Mouse (Mus musculus) C2C12 (cell line): ENCODE measurements around the gene Adam15. TPM values are rescaled to one million over a fixed set of nuclear protein-coding genes. Genes with fewer than 3 reads are reported as not detected.
A peak's percentile ranks its signal among the peaks of the same experiment; 100 is the strongest.

Experiments used
- H3K27me3 ChIP-seq: one replicate; pipeline ENCODE4 v1.6.1; 2011; ENCODE audit not compliant: control insufficient read depth, insufficient read depth, insufficient read length
- H3K36me3 ChIP-seq: one replicate; pipeline ENCODE4 v1.6.1; 2011; ENCODE audit not compliant: control insufficient read depth, insufficient read depth
- H3K4me3 ChIP-seq: one replicate; pipeline ENCODE4 v1.5.1; 2011; ENCODE audit warnings: mild to moderate bottlenecking, control low read depth; ENCODE audit not compliant: poor library complexity, insufficient read depth, severe bottlenecking
- H3K79me2 ChIP-seq: one replicate; pipeline ENCODE4 v1.6.1; 2011; ENCODE audit not compliant: control insufficient read depth, insufficient read depth
- H3K79me3 ChIP-seq: one replicate; pipeline ENCODE4 v1.6.1; 2011; ENCODE audit warnings: low read depth, control low read depth
- H3ac ChIP-seq: one replicate; pipeline ENCODE3; 2011; ENCODE audit warnings: low read depth; ENCODE audit not compliant: control insufficient read depth, insufficient read length
- CEBPB ChIP-seq: IDR thresholded peaks from one replicate; pipeline ENCODE4 v1.6.1; 2011; ENCODE audit warnings: low read depth, mild to moderate bottlenecking, control low read depth, moderate library complexity
- CTCF ChIP-seq: IDR thresholded peaks from one replicate; pipeline ENCODE4 v1.5.1; 2011; ENCODE audit not compliant: control insufficient read depth, insufficient read depth, insufficient read length
- FOSL1 ChIP-seq: IDR thresholded peaks from one replicate; pipeline ENCODE4 v1.8.0; 2011; ENCODE audit warnings: mild to moderate bottlenecking, low read length; ENCODE audit not compliant: poor library complexity, insufficient read depth, severe bottlenecking
- MAX ChIP-seq: IDR thresholded peaks from one replicate; pipeline ENCODE4 v1.6.1; 2011; ENCODE audit warnings: mild to moderate bottlenecking, control low read depth
- MYOD1 ChIP-seq: IDR thresholded peaks from one replicate; pipeline ENCODE4 v1.6.1; 2011; ENCODE audit warnings: low read depth; ENCODE audit not compliant: control insufficient read depth, insufficient read length
- MYOG ChIP-seq: IDR thresholded peaks from one replicate; pipeline ENCODE4 v1.6.1; 2011; ENCODE audit not compliant: control insufficient read depth, insufficient read length; ENCODE audit errors: extremely low read depth
- USF1 ChIP-seq: IDR thresholded peaks from one replicate; pipeline ENCODE4 v1.6.1; 2011; ENCODE audit warnings: low read depth, mild to moderate bottlenecking, control low read depth, moderate library complexity
- polyA plus RNA-seq: library from polyadenylated mRNA; unstranded; fragments of >200 nt; fragmentation: generic; extraction: Trizol; gene quantifications from one replicate; pipeline ENCODE4 v1.2.1, GENCODE M21; 2012; ENCODE audit warnings: missing spikeins

Gene Adam15
- polyA plus RNA-seq, 1 experiment: 60.2 TPM

- no peaks in the 10 kb centered on the region for H3K79me2 ChIP-seq
- H3ac ChIP-seq: no peak overlapping the region
- peaks cover 14% of the 10 kb centered on the region for H3K27me3 ChIP-seq
- H3K4me3 ChIP-seq: no peak overlapping the region
- no peaks in the 10 kb centered on the region for H3K36me3 ChIP-seq
- H3K79me3 ChIP-seq: no peaks in the 10 kb centered on the region
- TF ChIP-seq CTCF (no peak), MYOD1 (no peak), MAX (no peak), USF1 (no peak)
Observed at GRCm38 (mm10) chr3:89360237-89360636, 10.4 kb upstream of the Adam15 start.

DNA sequence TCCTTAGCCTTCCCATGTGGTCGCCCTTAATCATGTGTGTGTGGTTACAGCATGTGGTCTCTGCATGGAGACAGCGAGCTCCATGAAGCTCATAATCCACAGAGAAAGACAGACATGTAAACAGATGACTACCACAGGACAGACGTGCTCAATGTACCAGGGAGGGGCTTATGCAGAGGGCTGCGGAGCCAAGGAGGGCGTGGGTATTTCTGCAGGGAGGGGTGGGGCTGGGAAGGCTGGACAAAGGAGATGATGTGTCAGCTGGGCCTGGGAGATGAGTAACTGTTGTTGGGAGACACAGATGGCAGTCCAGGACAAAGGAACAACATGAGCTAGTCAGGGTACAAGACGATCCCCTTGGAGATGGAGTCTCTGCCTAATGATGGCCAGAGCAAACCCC lies 9.8 kb upstream of the Adam15 start:
- Histone ChIP-seq H3K79me2 (no peaks in the 10 kb centered on the region), H3K27me3 (peaks cover 8% of the 10 kb centered on the region), H3K79me3 (no peaks in the 10 kb centered on the region), H3K4me3 (no peak overlapping the region), H3ac (no peak overlapping the region), H3K36me3 (no peaks in the 10 kb centered on the region)
- no peak for TF ChIP-seq USF1
- TF ChIP-seq FOSL1: no peak
- TF ChIP-seq MYOG: no peak
- TF ChIP-seq CTCF: no peak
- TF ChIP-seq MAX: no peak
- TF ChIP-seq CEBPB: no peak
- TF ChIP-seq MYOD1: no peak

- Histone ChIP-seq H3K79me2 (no peaks in the 10 kb centered on the region), H3K36me3 (no peaks in the 10 kb centered on the region), H3K27me3 (peaks cover 8% of the 10 kb centered on the region), H3K79me3 (no peaks in the 10 kb centered on the region), H3ac (no peak overlapping the region), H3K4me3 (no peak overlapping the region)
- TF ChIP-seq CEBPB: no peak
- TF ChIP-seq MAX: no peak
- no peak for TF ChIP-seq MYOD1
- TF ChIP-seq MYOG: no peak
- TF ChIP-seq CTCF: no peak
- no peak for TF ChIP-seq USF1
- no peak for TF ChIP-seq FOSL1
Observed at GRCm38 (mm10) chr3:89356029-89356428, 6.2 kb upstream of the Adam15 start.

DNA sequence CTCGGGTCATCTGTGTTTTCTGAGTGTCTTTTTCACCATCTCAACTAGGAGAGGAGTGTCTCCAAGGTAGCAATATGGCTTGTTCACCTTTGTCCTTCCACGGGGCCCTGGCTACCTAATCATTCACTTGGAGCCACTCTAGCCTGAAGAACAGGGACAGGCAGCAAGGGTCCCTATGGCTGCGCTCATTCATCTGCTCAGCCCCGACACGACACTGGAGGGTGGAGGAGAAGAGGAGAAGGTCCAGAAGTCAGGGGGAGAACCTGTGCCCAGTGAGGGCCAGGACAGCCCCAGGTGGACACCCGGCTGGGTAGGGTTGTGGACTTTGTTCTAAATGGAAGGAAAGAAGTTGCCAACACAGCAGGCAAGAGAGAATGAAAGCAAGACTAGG lies 5.7 kb upstream of the Adam15 start:
- no peaks in the 10 kb centered on the region for H3K79me2 ChIP-seq
- peaks cover 8% of the 10 kb centered on the region for H3K27me3 ChIP-seq
- TF ChIP-seq MYOD1 (no peak), CTCF (no peak), MYOG (no peak), FOSL1 (no peak), USF1 (no peak), MAX (no peak), CEBPB (no peak)

DNA sequence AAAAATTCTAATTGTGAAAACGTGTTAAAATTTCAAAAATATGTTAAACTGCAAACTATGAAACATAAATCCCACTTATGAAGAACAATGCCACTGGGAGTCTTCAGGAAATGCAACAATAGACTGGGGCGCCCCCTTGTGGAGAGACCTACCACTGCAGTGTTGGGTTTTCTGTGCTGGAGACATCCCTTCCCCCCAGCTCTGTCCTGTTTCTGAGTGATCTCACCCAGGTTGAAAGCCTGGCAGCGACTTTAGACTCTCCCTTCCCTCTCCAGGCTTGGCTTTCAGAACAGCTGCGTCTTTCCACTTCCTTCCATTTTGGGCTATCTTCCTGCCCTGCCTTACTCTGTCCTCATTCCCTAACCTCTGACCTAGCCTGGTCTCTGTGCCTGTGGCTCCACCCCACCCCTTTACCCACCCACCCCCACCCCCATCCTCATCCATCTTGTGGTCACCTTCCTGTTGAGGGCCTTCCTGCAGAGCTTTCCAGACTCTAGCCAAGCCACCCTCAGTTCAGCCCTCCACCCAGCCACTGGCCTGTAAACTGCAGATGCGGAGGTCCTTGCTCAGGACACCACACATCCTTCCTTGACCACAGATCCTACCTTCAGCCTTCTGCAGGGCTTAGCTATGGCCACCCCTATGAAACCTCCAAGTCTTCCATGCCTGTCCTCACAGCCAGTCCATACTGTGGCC lies 5.2 kb upstream of the Adam15 start:
- TF ChIP-seq MAX: no peak
- peak; percentile 83 for TF ChIP-seq CTCF
- no peaks in the 10 kb centered on the region for H3K79me2 ChIP-seq
- no peak overlapping the region for H3ac ChIP-seq
- no peaks in the 10 kb centered on the region for H3K79me3 ChIP-seq
- no peak overlapping the region for H3K4me3 ChIP-seq
- no peaks in the 10 kb centered on the region for H3K36me3 ChIP-seq
- H3K27me3 ChIP-seq: peaks cover 8% of the 10 kb centered on the region

More for the DNA sequence above, 5.7 kb upstream of the Adam15 start:
- Histone ChIP-seq H3K4me3 (no peak overlapping the region), H3K36me3 (no peaks in the 10 kb centered on the region), H3K79me3 (no peaks in the 10 kb centered on the region), H3ac (no peak overlapping the region)

GRCm38 (mm10) chr3:89351271-89351670 lies 1.5 kb upstream of the Adam15 start:
- H3ac ChIP-seq: no peak overlapping the region
- H3K27me3 ChIP-seq: peaks cover 3% of the 10 kb centered on the region
- TF ChIP-seq CEBPB (no peak), MYOG (no peak), USF1 (no peak), FOSL1 (no peak), CTCF (no peak), MYOD1 (no peak), MAX (no peak)
- H3K4me3 ChIP-seq: no peak overlapping the region
- H3K79me2 ChIP-seq: no peaks in the 10 kb centered on the region
- H3K36me3 ChIP-seq: no peaks in the 10 kb centered on the region
- no peaks in the 10 kb centered on the region for H3K79me3 ChIP-seq
